Mouse (Mus musculus): ENCODE results near the gene Ubr3.

Ubr3 gene

GRCm38 (mm10) chr2:69907394-69907793 lies 10.3 kb downstream of the Ubr3 start:
- 85% methylated on average over 4 of the region's 4 CpGs for WGBS

GRCm38 (mm10) chr2:69912801-69913200 lies 15.8 kb downstream of the Ubr3 start:
- 59% methylated on average over 2 of the region's 2 CpGs for WGBS

- 64% methylated on average over 3 of the region's 3 CpGs for WGBS
Observed at GRCm38 (mm10) chr2:69917301-69917700, 20.3 kb downstream of the Ubr3 start.

- 90% methylated on average over 3 of the region's 3 CpGs for WGBS
Observed at GRCm38 (mm10) chr2:69924943-69925342, 27.9 kb downstream of the Ubr3 start.

GRCm38 (mm10) chr2:69936331-69936730 lies 39.3 kb downstream of the Ubr3 start:
- 94% methylated on average over 5 of the region's 5 CpGs for WGBS

- 74% methylated on average over 4 of the region's 4 CpGs for WGBS
Observed at GRCm38 (mm10) chr2:69939226-69939625, 42.2 kb downstream of the Ubr3 start.

- WGBS, result 89% methylated on average over 5 of the region's 5 CpGs
Observed at GRCm38 (mm10) chr2:69939649-69940048, 42.6 kb downstream of the Ubr3 start.

GRCm38 (mm10) chr2:69941391-69942030 lies 44.5 kb downstream of the Ubr3 start:
- 53% methylated on average over 4 of the region's 4 CpGs for WGBS

- WGBS, result 53% methylated on average over 8 of the region's 8 CpGs
Observed at GRCm38 (mm10) chr2:69952849-69953248, 55.8 kb downstream of the Ubr3 start.

- 27% methylated on average over 2 of the region's 2 CpGs for WGBS
Observed at GRCm38 (mm10) chr2:69955635-69956034, 58.6 kb downstream of the Ubr3 start.

GRCm38 (mm10) chr2:69957622-69958021 lies 60.6 kb downstream of the Ubr3 start:
- WGBS, result 91% methylated on average over 2 of the region's 2 CpGs

- 71% methylated on average over 2 of the region's 2 CpGs for WGBS
Observed at GRCm38 (mm10) chr2:69974896-69975295, 77.8 kb downstream of the Ubr3 start.

GRCm38 (mm10) chr2:69989224-69989623 lies 92.2 kb downstream of the Ubr3 start:
- 64% methylated on average over 6 of the region's 6 CpGs for WGBS

GRCm38 (mm10) chr2:69990647-69991046 lies 93.6 kb downstream of the Ubr3 start:
- 54% methylated on average over 2 of the region's 2 CpGs for WGBS

- 68% methylated on average over 3 of the region's 3 CpGs for WGBS
Observed at GRCm38 (mm10) chr2:69994082-69994736, 97.2 kb downstream of the Ubr3 start.

- 58% methylated on average over 2 of the region's 2 CpGs for WGBS
Observed at GRCm38 (mm10) chr2:69994779-69995178, 97.7 kb downstream of the Ubr3 start.

- WGBS, result 85% methylated on average over 7 of the region's 7 CpGs
Observed at GRCm38 (mm10) chr2:69999097-69999770, 102.2 kb downstream of the Ubr3 start.

- 67% methylated on average over 6 of the region's 6 CpGs for WGBS
Observed at GRCm38 (mm10) chr2:70000316-70000715, 103.3 kb downstream of the Ubr3 start.

- 72% methylated on average over 2 of the region's 2 CpGs for WGBS
Observed at GRCm38 (mm10) chr2:70006492-70006891, 109.4 kb downstream of the Ubr3 start.

GRCm38 (mm10) chr2:70012941-70013340 lies 115.9 kb downstream of the Ubr3 start:
- whole genome bisulfite sequencing, result 94% methylated on average over 8 of the region's 8 CpGs

- 40% methylated on average over 6 of the region's 6 CpGs for WGBS
Observed at GRCm38 (mm10) chr2:70018236-70018635, 121.2 kb downstream of the Ubr3 start.

GRCm38 (mm10) chr2:70024454-70024853 lies 127.4 kb downstream of the Ubr3 start:
- WGBS, result 89% methylated on average over 2 of the region's 2 CpGs

GRCm38 (mm10) chr2:70025711-70026110 lies 128.7 kb downstream of the Ubr3 start:
- WGBS, result 59% methylated on average over 5 of the region's 5 CpGs
